Mouse (Mus musculus) inflammation-experienced regulatory T-cells, adult 6 months (primary cell): Measurements from ENCODE around the gene Pole3. TPM values are rescaled to one million over a fixed set of nuclear protein-coding genes. Genes with fewer than 3 reads are reported as not detected.

ENCODE experiments used
- ATAC-seq: one replicate; pipeline ENCODE4 v1.8.0; 2017
- polyA plus RNA-seq, 3 experiments: library from polyadenylated mRNA; unstranded; fragments of 100-300 nt; shearing (Covaris generic); gene quantifications; one replicate each; pipeline ENCODE4 v1.2.1; 2017

Gene Pole3
- polyA plus RNA-seq, result 10 to 100 TPM; 28.8 to 36.2 (median 36.2) TPM

DNA sequence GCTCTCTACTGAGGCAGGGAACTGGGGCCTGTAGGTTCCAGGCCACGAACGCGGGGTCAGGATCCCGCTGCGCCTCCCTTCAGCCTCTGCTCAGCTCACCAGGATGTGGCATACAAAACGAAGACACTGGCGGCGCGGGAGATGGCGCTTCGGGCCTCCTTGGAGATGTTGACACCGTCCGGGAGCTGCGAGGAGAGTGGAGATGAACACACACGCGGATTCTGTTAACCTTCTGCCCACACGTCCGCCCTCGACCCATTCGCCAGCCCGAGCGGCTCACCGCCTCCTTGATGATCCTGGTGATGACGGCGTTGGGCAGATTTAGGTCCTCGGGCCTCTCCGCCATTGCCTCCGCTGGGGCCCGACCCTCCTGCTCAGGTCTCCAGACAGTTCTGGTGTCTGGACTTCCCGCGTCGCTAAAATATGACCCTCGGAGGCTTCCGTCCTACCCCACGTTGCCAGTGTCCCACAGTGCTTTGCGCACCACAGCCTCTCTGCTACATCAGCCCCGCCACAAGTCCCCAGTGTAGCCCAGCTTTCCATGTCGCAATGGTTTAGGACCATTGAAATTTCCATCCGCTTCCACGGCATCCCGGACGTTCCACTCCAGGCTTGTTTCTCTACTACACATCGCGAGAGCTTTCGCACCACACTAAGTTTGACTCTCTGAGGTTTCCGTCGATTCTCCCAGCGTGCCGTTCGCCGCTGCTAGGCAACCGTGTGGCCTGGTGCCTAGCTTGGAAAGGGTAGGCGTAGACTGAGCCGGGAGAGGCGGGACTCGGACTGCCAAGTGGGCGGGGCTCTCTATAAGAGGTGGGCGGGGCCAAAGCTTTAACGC, at the start of gene Pole3, which contains the start of gene 4933430I17Rik:
TSS of gene Pole3 (minus strand) at position 418 of the 838 bp plus-strand sequence.
TSS of gene 4933430I17Rik (plus strand) at position 719 of the 838 bp plus-strand sequence.
- peak; percentile 95 for ATAC-seq

- no peak for ATAC-seq
These were observed 45.2 kb upstream of the Pole3 start for GRCm38 (mm10) chr4:62570029-62570428.

DNA sequence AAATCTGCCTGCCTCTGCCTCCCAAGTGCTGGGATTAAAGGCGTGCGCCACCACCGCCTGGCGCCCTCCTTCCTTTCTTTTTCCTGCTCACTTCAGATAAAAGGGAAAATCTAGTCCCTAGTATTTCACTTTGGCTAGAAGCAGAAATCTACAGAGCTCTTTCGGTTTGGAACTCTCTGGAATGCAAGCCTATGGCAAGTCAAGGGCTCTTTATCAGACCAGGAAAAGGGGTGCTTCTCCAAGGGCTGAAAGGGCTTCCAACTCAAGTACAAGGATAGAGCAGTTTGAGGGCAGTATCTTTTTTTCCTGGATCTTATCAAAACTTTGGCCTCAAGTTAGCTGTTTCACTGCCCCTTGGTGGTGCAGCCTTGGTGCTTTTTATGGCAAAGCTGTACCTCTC, 44.7 kb upstream of the Pole3 start:
- ATAC-seq, result no peak

- peak; percentile 63 for ATAC-seq
These were observed 43.5 kb upstream of the Pole3 start for GRCm38 (mm10) chr4:62568359-62568758.

DNA sequence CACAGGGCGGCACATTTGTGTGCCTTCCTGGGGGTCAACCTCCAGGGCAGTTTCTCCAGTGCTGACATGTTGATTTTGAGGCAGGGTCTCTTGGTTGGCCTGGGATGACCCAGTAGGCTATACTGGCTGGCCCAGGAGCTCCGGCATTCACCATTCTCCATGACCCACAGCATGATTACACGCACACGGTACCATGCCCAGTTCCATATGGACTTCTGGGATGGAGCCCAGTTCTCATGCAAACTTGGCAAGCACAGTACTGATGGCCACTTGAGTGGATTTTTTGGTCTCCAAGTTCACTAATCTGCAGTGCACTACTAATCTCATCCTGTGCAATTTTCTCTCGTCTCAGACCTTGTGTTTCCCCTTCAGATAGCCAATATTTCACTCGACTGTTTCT, 42.8 kb upstream of the Pole3 start:
- ATAC-seq, result no peak

DNA sequence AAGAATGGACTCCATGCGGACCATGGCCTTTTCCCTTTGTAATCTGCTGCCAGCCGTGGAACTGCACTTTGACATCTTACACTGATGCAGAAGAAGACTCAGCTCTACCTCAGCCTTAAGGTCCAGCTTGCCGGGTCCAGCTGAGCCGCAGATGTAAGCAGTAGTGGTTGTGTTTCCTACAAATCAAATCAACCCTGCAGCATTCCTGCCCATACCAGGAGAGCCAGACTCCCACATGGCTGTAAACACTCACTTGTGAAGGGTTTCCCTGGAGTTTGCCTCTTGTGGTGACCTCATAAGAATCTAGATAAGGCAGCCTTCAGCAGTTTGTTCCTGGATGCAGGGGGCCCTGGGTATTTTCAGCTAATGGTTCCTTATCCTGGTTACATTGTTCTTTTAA, 41.7 kb upstream of the Pole3 start:
- ATAC-seq, result no peak

DNA sequence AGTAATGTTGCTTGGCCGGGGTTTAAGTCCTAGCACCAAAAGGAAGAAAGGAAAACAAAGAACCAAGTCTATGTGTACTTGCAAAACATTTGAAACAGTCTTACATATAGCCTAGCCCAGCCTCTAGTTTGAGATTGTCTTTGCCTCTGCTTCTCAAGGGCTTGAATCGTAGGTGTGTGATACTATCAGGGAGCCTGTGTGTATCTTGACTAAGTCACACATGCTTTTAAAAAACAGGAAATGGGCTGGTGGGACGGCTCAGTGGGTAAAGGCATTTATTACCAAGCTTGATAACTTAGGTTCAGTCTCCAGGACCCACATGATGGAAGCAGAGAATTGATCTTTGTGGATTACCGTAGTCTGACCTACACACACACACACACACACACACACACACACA, 37.1 kb upstream of the Pole3 start:
- ATAC-seq, result peak; percentile 81

GRCm38 (mm10) chr4:62561630-62562001, 36.7 kb upstream of the Pole3 start:
- ATAC-seq, result no peak

DNA sequence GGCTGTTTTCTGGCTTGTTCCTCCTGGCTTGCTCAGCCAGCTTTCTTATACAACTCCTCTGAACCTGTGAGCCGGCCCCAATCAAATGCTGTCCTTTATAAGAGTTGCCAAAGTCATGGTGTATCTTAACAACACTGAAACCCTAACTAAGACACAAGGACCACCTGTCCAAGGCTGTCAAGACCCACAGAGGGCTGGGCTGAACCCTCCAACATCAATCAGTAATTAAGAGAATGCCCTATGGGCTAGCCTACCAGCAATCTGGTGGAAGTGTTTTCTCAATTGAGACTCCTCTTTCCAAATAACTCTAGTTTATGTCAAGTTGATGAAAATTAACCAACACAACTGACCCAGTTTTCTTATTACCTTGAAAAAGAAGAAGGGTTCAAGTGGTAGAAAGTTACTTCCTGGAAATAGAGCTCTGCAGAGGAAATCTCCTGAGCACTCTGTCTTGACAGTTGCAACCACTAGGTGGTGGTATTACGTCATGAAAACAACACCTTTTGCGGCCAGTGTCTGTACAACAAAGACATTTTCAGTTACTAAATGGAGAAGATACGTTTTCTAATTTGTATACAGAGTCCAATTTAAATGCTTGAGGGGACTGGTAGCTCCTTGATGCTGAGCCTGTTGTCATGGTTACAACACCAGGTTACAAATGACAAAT, 36.2 kb upstream of the Pole3 start:
- ATAC-seq, result peak; percentile 83

- ATAC-seq, result no peak
These were observed 35.0 kb upstream of the Pole3 start, which contains the start of gene Rgs3 for GRCm38 (mm10) chr4:62559797-62560329. Rgs3 (plus strand) TSS chr4:62559847.

- no peak for ATAC-seq
These were observed 32.6 kb upstream of the Pole3 start for GRCm38 (mm10) chr4:62557436-62557835.

DNA sequence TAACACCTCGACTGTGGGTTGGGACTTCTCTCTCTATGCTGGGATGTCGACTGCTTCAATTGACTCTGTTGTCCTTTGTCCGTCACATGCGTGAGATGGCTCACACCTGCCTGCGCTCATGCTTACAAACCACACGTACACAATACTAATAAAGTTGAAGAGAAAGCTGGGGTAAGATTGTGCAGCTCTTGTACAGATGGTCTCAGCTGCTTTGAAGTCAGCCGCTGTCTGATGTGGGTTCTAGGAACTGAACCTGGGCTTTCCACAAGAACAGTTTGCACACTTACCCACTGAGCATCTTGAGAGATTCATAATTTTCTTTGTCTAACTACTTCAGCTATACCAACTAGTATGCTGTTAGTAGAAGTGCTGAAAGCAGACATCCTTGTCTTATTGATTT, 27.1 kb upstream of the Pole3 start:
- peak; percentile 32 for ATAC-seq

DNA sequence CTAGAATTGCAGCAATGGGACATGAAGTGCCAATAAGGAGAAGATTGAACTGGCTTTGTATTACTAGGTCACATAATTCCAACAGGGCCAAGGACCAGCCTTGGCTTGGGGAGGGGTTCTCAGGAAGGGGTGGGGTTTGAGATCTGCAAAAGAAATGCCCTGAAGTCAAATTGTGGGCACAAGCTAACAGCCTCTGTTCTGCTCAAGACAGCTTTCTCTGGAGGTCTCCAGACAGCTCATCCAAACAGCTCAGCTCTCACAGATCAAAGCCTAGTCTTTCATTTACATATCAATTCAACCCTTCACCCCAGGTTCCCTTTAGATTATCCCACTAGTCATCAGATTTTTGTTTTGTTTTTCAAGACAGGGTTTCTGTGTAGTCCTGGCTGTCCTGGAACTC, 19.9 kb upstream of the Pole3 start:
- ATAC-seq, result no peak

DNA sequence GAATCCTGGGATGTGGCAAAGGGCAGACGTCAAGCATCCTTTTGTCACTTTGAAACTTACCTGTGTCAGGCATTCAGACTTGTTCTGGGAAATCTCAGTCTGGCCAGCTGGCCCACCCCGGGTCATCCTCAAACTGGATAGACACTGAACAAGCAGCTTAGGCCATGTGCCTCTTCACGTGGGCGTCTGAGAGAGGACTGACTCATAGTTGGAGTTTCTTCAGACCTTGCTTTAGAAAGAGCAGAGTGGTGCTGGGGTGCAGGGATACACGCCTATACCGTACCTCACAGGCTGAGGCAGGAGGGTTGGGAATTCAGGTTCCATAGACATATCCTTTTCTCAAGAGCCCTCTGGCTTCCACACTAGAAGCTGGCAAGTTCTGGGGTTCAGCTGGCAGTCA, 18.9 kb upstream of the Pole3 start:
- no peak for ATAC-seq

DNA sequence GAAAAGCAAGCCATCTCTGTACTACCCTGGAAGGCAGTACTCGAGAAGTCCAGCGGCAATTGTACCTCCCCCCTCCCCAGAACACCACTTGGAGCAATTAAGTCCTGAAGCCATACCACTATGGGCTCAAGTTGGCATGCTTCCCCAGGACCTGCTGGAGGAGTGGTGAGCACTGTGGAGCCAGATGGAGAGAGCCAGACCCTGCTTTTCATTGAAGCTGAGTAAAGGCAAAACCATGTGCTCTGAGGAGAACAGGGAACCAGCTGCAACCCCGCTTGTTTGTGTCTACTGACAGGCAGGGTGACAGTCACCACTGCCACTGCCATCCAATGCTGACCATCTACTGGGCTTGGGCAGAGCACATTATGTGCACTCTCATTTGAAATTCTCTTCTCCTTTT, 16.9 kb upstream of the Pole3 start:
- ATAC-seq, result no peak

- ATAC-seq, result no peak
These were observed 8.9 kb upstream of the Pole3 start for GRCm38 (mm10) chr4:62533729-62534128.

DNA sequence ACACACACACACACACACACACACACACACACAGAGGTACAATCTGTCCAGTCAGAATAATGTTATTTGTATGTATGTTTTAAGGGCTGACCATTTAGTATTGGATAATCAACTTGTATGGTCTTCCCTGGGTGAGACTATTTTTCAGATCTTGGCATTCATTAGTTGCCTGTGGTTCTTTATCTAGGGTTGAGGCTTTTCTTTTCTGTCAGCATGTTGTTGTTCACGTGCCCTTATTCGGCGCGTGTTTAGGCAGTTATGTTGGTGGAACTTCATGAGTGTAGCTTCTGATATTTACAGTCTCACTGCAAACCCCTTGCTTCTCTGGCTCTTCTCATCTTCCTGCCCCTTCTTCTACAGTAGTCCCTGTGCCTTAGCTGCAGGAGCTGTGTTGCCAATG, 2.8 kb upstream of the Pole3 start:
- ATAC-seq, result no peak

GRCm38 (mm10) chr4:62526256-62526655, 1.4 kb upstream of the Pole3 start:
- no peak for ATAC-seq

- no peak for ATAC-seq
These were observed 582 bp upstream of the Pole3 start for GRCm38 (mm10) chr4:62525489-62525811.

DNA sequence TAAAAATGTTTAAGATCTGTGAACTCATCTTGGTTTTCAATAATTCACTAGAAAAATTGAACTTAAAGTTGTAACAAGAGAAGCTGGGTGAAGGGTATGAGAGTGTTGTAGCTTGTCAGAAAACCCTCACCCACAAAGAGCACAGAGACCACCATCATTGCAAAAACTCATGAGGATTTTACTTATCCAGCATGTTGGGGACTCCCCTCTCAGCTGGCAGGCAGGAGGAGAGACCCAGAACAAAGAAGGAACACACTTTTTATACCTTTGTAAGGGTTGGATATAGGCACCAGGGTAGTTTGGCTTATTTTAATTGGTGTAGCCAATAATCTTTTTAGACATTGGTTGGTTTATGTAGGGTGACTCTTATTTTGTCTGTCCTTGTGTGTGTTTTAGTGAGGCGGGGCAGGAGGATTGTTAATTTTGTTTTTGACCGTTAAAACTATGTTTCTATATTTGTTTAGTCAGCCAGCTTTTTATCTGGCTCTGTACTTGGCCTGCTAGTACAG, 3.9 kb downstream of the Pole3 start:
- ATAC-seq, result no peak

DNA sequence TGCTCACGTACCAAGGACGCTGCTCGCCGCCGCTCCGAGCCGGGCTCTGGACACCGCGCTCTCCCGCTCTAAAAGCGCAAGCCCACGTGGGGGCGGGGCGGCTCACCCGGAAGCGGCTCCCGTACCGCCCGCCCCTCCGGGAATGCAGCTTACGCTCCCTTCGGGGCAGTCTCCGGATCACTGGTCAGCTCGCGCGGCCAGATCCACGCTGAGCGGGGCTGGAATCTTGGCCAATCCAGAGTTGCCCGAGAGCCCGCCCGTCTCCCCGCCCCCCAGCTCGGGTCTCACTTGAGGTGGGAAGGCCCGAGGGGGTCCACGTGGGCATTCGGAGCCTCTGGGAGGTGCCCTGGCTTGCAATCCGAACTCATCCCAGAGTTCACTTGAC, 5.0 kb downstream of the Pole3 start, which contains the start of gene Alad:
TSS of gene Alad (minus strand) at position 70 of the 385 bp plus-strand sequence.
- ATAC-seq, result peak; percentile 78

DNA sequence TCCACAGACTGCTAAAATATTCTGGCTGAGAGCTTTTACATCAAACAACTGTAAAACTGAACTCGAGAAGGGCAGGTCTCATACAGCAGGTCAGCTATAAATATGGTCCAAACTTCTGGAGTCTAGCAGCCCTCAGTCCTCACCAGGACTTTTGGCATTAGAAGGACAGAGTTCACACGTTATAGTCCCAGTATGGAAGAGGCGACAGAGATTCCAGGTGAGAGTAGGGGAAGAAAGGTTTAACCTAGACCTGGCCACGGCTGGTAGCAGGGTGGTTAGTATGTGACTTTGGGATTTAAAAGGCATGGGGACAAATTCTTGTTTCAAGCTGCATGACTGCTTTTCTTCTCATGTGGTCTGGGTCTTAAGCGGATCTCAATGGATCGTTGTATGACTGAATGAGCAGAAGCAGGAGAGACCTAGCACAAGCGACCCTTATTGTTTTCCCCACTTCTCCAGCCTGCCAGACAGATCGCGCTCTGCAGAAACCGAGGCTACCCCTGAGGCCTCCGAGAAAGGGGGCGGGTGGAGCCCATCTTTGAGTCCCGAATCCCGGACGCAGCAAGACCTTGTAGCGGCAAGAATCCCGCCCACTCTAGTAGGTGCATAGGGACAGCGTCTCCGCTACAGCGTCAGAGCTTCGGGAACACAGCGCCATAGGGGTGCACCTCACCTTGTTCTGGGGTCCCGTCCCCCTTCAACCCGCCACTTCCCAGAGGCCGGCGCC, 5.6 kb downstream of the Pole3 start:
- ATAC-seq, result peak; percentile 73
